Mouse (Mus musculus) heart, adult 2 months (tissue): ENCODE measurements around the gene Xrcc1. TPM values are rescaled to one million over a fixed set of nuclear protein-coding genes. Genes with fewer than 3 reads are reported as not detected.

Experiments used
- DNase-seq, 2 experiments: peaks; one replicate each; pipeline ENCODE4 v3.0.0; 2021
- H3K27ac ChIP-seq: fragments of 200-600 bp; 2 replicates; pipeline ENCODE4 v1.8.1; 2022
- H3K27me3 ChIP-seq: fragments of 200-500 bp; 2 replicates; pipeline ENCODE4 v1.6.1; 2012; ENCODE audit warnings: mild to moderate bottlenecking, low read length, inconsistent platforms, mixed read lengths; ENCODE audit not compliant: control insufficient read depth, insufficient read depth
- H3K36me3 ChIP-seq: fragments of 200-500 bp; 2 replicates; pipeline ENCODE4 v1.6.1; 2012; ENCODE audit warnings: low read length, inconsistent platforms; ENCODE audit not compliant: control insufficient read depth, insufficient read depth
- H3K4me1 ChIP-seq: fragments of 200-500 bp; 2 replicates; pipeline ENCODE4 v1.6.1; 2011; ENCODE audit warnings: low read length; ENCODE audit not compliant: control insufficient read depth, insufficient read depth
- H3K4me3 ChIP-seq: fragments of 200-600 bp; 2 replicates; pipeline ENCODE4 v1.8.1; 2022
- H3K79me2 ChIP-seq: fragments of 200-500 bp; replicated peaks from 2 replicates; pipeline ENCODE4 v1.6.1; 2012; ENCODE audit warnings: mild to moderate bottlenecking, inconsistent platforms, low read length, moderate library complexity, mixed read lengths; ENCODE audit not compliant: control insufficient read depth, insufficient read depth
- H3K9ac ChIP-seq: fragments of 200-500 bp; 2 replicates; pipeline ENCODE4 v1.6.1; 2012; ENCODE audit warnings: low read depth, mild to moderate bottlenecking, control low read depth, inconsistent platforms, low read length, mixed read lengths
- CTCF ChIP-seq: fragments of 200-600 bp; IDR thresholded peaks from 2 replicates; pipeline ENCODE4 v1.8.1; 2022; ENCODE audit warnings: antibody characterized with exemption, mild to moderate bottlenecking, moderate library complexity
- EP300 ChIP-seq: fragments of 200-500 bp; IDR thresholded peaks from 2 replicates; pipeline ENCODE4 v1.6.1; 2011; ENCODE audit warnings: low read depth, low read length, control low read depth; ENCODE audit not compliant: insufficient read depth
- POLR2A ChIP-seq: fragments of 200-500 bp; IDR thresholded peaks from 2 replicates; pipeline ENCODE4 v1.6.1; 2011; ENCODE audit warnings: mild to moderate bottlenecking, low read depth, low read length, control low read depth; ENCODE audit not compliant: insufficient read depth
- WGBS: fragments of 180-500 bp; shearing (Covaris S2); methylation state at CpG from one replicate; pipeline ENCODE4 v1.1.7; 2018; 5-methylcytosine and 5-hydroxymethylcytosine counted together
- intact Hi-C: fragments of 180-260 bp; cut with DNase I; formaldehyde crosslinking; loops from one replicate; pipeline ENCODE4 v1.15.1; 2025
- polyA plus RNA-seq: library from polyadenylated mRNA; depleted of rRNA; stranded (reverse); fragments of >200 nt; gene quantifications from 2 replicates; pipeline ENCODE4 v1.2.3, GENCODE M21; 2012
- total RNA-seq, 2 experiments: library from RNA; stranded (reverse); gene quantifications; 2 replicates each; pipeline ENCODE4 v1.2.3; 2021

Gene Xrcc1
- total and polyA plus RNA-seq, 3 experiments: 21.8 to 25.6 (median 25.0) TPM

GRCm38 (mm10) chr7:24563191-24563836 is 17.2 kb downstream of the Xrcc1 start:
- Histone ChIP-seq H3K27me3 (no peaks in the 10 kb centered on the region), H3K4me3 (no peak overlapping the region), H3K27ac (no peak overlapping the region), H3K79me2 (no peaks in the 10 kb centered on the region), H3K9ac (no peak overlapping the region), H3K36me3 (no peaks in the 10 kb centered on the region), H3K4me1 (no peaks in the 10 kb centered on the region)
- WGBS: 84% methylated on average over 8 of the region's 8 CpGs
- intact Hi-C loops: no loop called here
- no peak for TF ChIP-seq POLR2A
- no peak for DNase-seq

- DNase-seq: no peak
- intact Hi-C loops: loop anchor here (2.0 kb wide), 1 partner anchor 89 kb away; no protein-coding TSS in a partner anchor
- no peak overlapping the region for H3K27ac ChIP-seq
- TF ChIP-seq CTCF (no peak), POLR2A (no peak), EP300 (no peak)
- no peaks in the 10 kb centered on the region for H3K36me3 ChIP-seq
- H3K4me1 ChIP-seq: no peaks in the 10 kb centered on the region
- no peaks in the 10 kb centered on the region for H3K27me3 ChIP-seq
- no peak overlapping the region for H3K9ac ChIP-seq
- no peak overlapping the region for H3K4me3 ChIP-seq
- no peaks in the 10 kb centered on the region for H3K79me2 ChIP-seq
- 94% methylated on average over 4 of the region's 4 CpGs for WGBS
Observed at GRCm38 (mm10) chr7:24563837-24564206, 17.7 kb downstream of the Xrcc1 start.

DNA sequence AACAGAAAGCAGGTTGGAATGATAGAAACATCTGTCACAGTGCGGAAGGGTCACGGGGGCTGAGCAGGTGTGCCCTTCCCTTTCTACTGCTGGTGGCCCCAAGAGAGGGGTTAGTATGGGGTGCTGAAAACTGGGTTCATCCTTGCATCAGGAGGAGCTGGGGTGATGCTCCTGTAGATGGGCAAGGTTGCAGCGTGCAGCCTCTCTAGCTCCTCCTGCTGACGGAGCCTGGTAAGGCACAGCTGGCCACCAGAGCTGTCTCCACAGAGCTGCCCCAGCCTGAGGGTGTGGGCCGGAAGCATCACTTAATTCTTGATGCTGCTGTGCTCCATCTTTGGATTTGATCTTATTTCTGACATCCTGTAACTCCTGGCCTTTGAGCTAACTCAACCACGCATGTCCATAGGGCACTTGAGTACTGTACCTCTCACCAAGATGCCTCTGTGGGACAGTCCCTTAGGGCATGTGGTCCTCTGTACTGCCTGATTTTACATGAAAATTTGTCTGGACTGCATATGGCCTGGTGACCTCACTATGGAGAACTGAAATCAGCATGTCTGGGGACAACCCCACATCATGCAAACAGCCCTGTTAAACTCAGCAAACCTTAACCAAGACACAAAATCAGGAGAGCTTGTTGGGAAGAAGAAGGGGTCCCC is 18.6 kb downstream of the Xrcc1 start:
- TF ChIP-seq CTCF (peak; percentile 93), EP300 (0 out of 2 replicates have a peak, but pooled peaks have one; percentile 35), POLR2A (no peak)
- no peak overlapping the region for H3K9ac ChIP-seq
- no peaks in the 10 kb centered on the region for H3K79me2 ChIP-seq
- 62% methylated on average over 6 of the region's 6 CpGs for WGBS
- intact Hi-C loops: loop anchor here (2.0 kb wide), 1 partner anchor 90 kb away; no protein-coding TSS in a partner anchor
- no peaks in the 10 kb centered on the region for H3K4me1 ChIP-seq
- DNase-seq: peak; percentile 56 to 80
- no peaks in the 10 kb centered on the region for H3K36me3 ChIP-seq
- H3K4me3 ChIP-seq: no peak overlapping the region
- no peaks in the 10 kb centered on the region for H3K27me3 ChIP-seq
- H3K27ac ChIP-seq: no peak overlapping the region

DNA sequence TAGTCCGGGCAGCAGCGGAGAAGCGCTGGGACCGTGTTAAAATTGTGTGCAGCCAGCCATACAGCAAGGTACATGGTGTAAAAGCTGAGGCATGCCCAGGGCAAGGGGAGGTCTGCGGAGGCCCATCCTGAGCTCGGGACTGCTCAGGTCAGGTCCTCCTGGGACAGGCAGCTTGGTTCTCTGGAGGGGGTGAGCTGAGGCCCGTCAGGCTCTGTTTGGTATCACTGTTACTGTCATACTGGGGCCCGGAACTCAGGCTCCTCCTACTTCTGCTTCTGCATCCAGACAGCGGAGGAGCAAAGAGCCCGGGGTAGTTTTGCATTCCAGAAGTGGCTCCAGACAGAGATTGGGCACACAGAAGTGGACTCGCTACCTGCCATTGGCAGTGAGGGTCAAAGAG is 19.5 kb downstream of the Xrcc1 start:
- Histone ChIP-seq H3K27me3 (no peaks in the 10 kb centered on the region), H3K4me3 (no peak overlapping the region), H3K36me3 (no peaks in the 10 kb centered on the region), H3K27ac (no peak overlapping the region), H3K4me1 (no peaks in the 10 kb centered on the region), H3K9ac (no peak overlapping the region), H3K79me2 (no peaks in the 10 kb centered on the region)
- 95% methylated on average over 11 of the region's 11 CpGs for WGBS
- intact Hi-C loops: loop anchor here (2.0 kb wide), 1 partner anchor 91 kb away; no protein-coding TSS in a partner anchor
- no peak for DNase-seq
- no peak for TF ChIP-seq POLR2A
- TF ChIP-seq EP300: no peak
- no peak for TF ChIP-seq CTCF

- TF ChIP-seq CTCF: no peak
- no peak for TF ChIP-seq EP300
- no peak for TF ChIP-seq POLR2A
- no peak overlapping the region for H3K9ac ChIP-seq
- no peaks in the 10 kb centered on the region for H3K4me1 ChIP-seq
- no peak for DNase-seq
- no peaks in the 10 kb centered on the region for H3K27me3 ChIP-seq
- intact Hi-C loops: no loop called here
- WGBS: 91% methylated on average over 9 of the region's 9 CpGs
- no peak overlapping the region for H3K27ac ChIP-seq
- no peaks in the 10 kb centered on the region for H3K79me2 ChIP-seq
- H3K4me3 ChIP-seq: no peak overlapping the region
- no peaks in the 10 kb centered on the region for H3K36me3 ChIP-seq
Observed at GRCm38 (mm10) chr7:24566206-24566605, 20.1 kb downstream of the Xrcc1 start.

- Histone ChIP-seq H3K4me3 (no peak overlapping the region), H3K36me3 (no peaks in the 10 kb centered on the region), H3K27me3 (no peaks in the 10 kb centered on the region), H3K4me1 (no peaks in the 10 kb centered on the region), H3K27ac (no peak overlapping the region), H3K9ac (no peak overlapping the region), H3K79me2 (no peaks in the 10 kb centered on the region)
- intact Hi-C loops: no loop called here
- 89% methylated on average over 4 of the region's 4 CpGs for WGBS
- TF ChIP-seq EP300: no peak
- no peak for TF ChIP-seq POLR2A
- TF ChIP-seq CTCF: no peak
- no peak for DNase-seq
Observed at GRCm38 (mm10) chr7:24568512-24568911, 22.4 kb downstream of the Xrcc1 start.
